Mouse (Mus musculus) right cerebral cortex, postnatal 4 days (tissue): Measurements from ENCODE around the gene Vangl1.

Experiments used
- DNase-seq: peaks from one replicate; pipeline ENCODE4 v3.0.0-alpha.2; 2022

The Vangl1 gene

GRCm38 (mm10) chr3:102141451-102141850, 63.0 kb downstream of the Vangl1 start:
- no peak for DNase-seq

GRCm38 (mm10) chr3:102140606-102141005, 63.9 kb downstream of the Vangl1 start:
- no peak for DNase-seq

- no peak for DNase-seq
These were observed 65.6 kb downstream of the Vangl1 start for GRCm38 (mm10) chr3:102138899-102139298.

- DNase-seq: no peak
These were observed 67.3 kb downstream of the Vangl1 start for GRCm38 (mm10) chr3:102137158-102137557.

GRCm38 (mm10) chr3:102135389-102136113, 68.9 kb downstream of the Vangl1 start:
- no peak for DNase-seq

- DNase-seq: no peak
These were observed 72.7 kb downstream of the Vangl1 start for GRCm38 (mm10) chr3:102131627-102132324.

- DNase-seq: no peak
These were observed 74.0 kb downstream of the Vangl1 start for GRCm38 (mm10) chr3:102130478-102130877.

GRCm38 (mm10) chr3:102128242-102128641, 76.3 kb downstream of the Vangl1 start:
- DNase-seq: no peak

- no peak for DNase-seq
These were observed 77.4 kb downstream of the Vangl1 start for GRCm38 (mm10) chr3:102127114-102127513.

- DNase-seq: no peak
These were observed 78.9 kb downstream of the Vangl1 start for GRCm38 (mm10) chr3:102125546-102125945.

GRCm38 (mm10) chr3:102123654-102124053, 80.8 kb downstream of the Vangl1 start:
- DNase-seq: no peak

GRCm38 (mm10) chr3:102122046-102122445, 82.4 kb downstream of the Vangl1 start:
- DNase-seq: no peak

- DNase-seq: no peak
These were observed 83.5 kb downstream of the Vangl1 start for GRCm38 (mm10) chr3:102120947-102121346.

- no peak for DNase-seq
These were observed 92.4 kb downstream of the Vangl1 start for GRCm38 (mm10) chr3:102111979-102112599.

- no peak for DNase-seq
These were observed 96.3 kb downstream of the Vangl1 start for GRCm38 (mm10) chr3:102108201-102108600.

- DNase-seq: no peak
These were observed 100.5 kb downstream of the Vangl1 start for GRCm38 (mm10) chr3:102103811-102104565.
